Mouse (Mus musculus): ENCODE data around the gene Btbd9. TPM values are rescaled to one million over a fixed set of nuclear protein-coding genes. Genes with fewer than 3 reads are reported as not detected.

The Btbd9 gene
- polyA plus RNA-seq, 1 experiment: 21.6 TPM

DNA sequence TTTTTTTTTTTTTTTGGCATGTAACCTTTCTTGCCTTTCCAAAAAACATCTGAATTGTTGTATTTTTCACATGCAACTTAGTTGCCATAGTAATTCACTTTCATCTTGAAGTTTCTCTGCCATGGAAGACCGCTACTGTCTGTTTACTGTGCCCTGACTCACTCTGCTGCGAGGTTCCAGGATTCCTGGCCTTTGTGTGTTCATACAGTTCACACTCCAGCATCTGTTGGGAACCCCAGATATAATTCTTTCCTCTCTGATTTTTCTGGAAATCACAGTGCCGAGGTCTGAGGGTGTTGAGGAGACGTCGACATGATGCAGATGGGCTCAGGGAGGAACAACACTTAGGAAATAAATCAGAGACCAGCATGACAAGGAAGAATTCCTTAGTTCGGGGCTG is 283.6 kb downstream of the Btbd9 start:
- Histone ChIP-seq H3K9ac (ENCODE audit: low read depth, poor library complexity, severe bottlenecking) (no peak overlapping the region), H3K27ac (ENCODE audit: insufficient read depth, low read length) (no peak overlapping the region), H3K4me1 (ENCODE audit: control insufficient read depth, insufficient read depth, low read length) (no peaks in the 10 kb centered on the region), H3K36me3 (ENCODE audit: control insufficient read depth, insufficient read depth, low read length, poor library complexity, severe bottlenecking) (no peaks in the 10 kb centered on the region), H3K9me3 (replicated peaks; ENCODE audit: control insufficient read depth, insufficient read depth, low read length, poor library complexity, severe bottlenecking) (no peaks in the 10 kb centered on the region), H3K27me3 (ENCODE audit: control insufficient read depth, insufficient read depth, low read length, poor library complexity, severe bottlenecking) (no peaks in the 10 kb centered on the region), H3K4me3 (ENCODE audit: low read depth, low read length) (no peak overlapping the region)
- no peak for TF ChIP-seq POLR2A (IDR thresholded peaks at IDR 0.05; ENCODE audit: insufficient read depth, low read length)
- TF ChIP-seq EP300 (IDR thresholded peaks at IDR 0.05; ENCODE audit: insufficient read depth, low read depth, low read length): no peak
- TF ChIP-seq CTCF (IDR thresholded peaks at IDR 0.05; ENCODE audit: low read depth, low read length): no peak

DNA sequence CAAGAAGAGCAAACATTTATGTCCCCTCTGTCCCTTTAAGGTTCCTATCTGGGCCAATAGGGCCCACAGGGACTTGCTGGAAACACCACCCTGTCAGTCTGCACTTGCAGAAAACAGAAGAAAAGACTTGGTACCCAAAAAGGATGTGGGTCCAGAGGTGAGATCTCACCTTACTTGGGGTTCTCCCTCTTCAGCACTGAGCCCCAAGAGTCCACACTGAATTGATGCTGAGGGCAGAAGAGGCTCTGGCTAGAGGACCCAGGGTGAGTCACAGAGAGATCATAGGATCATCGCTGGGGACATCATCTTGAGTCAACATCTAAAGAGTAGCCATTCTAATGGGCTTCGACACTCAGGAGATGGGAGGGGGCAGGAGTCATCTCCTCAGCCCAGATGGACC is 290.6 kb downstream of the Btbd9 start:
- H3K4me1 ChIP-seq (ENCODE audit: control insufficient read depth, insufficient read depth, low read length): no peaks in the 10 kb centered on the region
- no peaks in the 10 kb centered on the region for H3K9me3 ChIP-seq (replicated peaks; ENCODE audit: control insufficient read depth, insufficient read depth, low read length, poor library complexity, severe bottlenecking)
- no peak overlapping the region for H3K9ac ChIP-seq (ENCODE audit: low read depth, poor library complexity, severe bottlenecking)
- no peaks in the 10 kb centered on the region for H3K36me3 ChIP-seq (ENCODE audit: control insufficient read depth, insufficient read depth, low read length, poor library complexity, severe bottlenecking)
- H3K27me3 ChIP-seq (ENCODE audit: control insufficient read depth, insufficient read depth, low read length, poor library complexity, severe bottlenecking): no peaks in the 10 kb centered on the region
- H3K4me3 ChIP-seq (ENCODE audit: low read depth, low read length): no peak overlapping the region
- TF ChIP-seq CTCF (IDR thresholded peaks at IDR 0.05; ENCODE audit: low read depth, low read length): no peak
- no peak for TF ChIP-seq EP300 (IDR thresholded peaks at IDR 0.05; ENCODE audit: insufficient read depth, low read depth, low read length)
- TF ChIP-seq POLR2A (IDR thresholded peaks at IDR 0.05; ENCODE audit: insufficient read depth, low read length): no peak
- H3K27ac ChIP-seq (ENCODE audit: insufficient read depth, low read length): no peak overlapping the region

DNA sequence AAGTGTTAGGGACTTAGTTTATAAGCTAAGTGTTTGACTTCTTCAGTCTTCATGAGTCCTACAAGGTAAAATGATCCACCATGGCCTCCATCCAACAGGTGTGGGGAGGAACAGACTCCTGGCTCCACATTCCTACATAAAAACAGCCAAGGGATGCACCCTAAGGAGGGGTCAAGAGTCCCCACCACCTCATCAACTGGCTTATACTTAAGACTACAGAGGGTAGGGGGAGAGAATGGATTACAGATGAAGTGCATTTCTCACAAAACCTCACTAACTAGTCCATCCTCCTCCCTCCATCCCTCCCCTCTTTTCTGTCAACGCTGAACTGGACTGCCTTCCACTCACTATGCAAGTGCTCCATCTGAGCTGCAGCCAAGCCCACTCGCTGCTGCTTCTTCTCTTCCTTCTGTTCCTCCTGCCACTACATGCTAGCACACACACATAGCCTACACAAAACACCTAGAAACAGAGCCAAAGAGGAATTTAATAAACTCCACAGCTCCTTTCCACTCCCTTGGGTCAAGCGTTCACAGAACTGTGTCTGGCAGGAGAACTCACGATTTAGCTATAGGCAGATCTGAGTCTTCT is 292.7 kb downstream of the Btbd9 start:
- Histone ChIP-seq H3K27me3 (ENCODE audit: control insufficient read depth, insufficient read depth, low read length, poor library complexity, severe bottlenecking) (no peaks in the 10 kb centered on the region), H3K9me3 (replicated peaks; ENCODE audit: control insufficient read depth, insufficient read depth, low read length, poor library complexity, severe bottlenecking) (no peaks in the 10 kb centered on the region), H3K9ac (ENCODE audit: low read depth, poor library complexity, severe bottlenecking) (no peak overlapping the region), H3K4me1 (ENCODE audit: control insufficient read depth, insufficient read depth, low read length) (no peaks in the 10 kb centered on the region), H3K36me3 (ENCODE audit: control insufficient read depth, insufficient read depth, low read length, poor library complexity, severe bottlenecking) (no peaks in the 10 kb centered on the region), H3K4me3 (ENCODE audit: low read depth, low read length) (no peak overlapping the region), H3K27ac (ENCODE audit: insufficient read depth, low read length) (no peak overlapping the region)
- no peak for TF ChIP-seq CTCF (IDR thresholded peaks at IDR 0.05; ENCODE audit: low read depth, low read length)
- TF ChIP-seq POLR2A (IDR thresholded peaks at IDR 0.05; ENCODE audit: insufficient read depth, low read length): no peak
- TF ChIP-seq EP300 (IDR thresholded peaks at IDR 0.05; ENCODE audit: insufficient read depth, low read depth, low read length): no peak

DNA sequence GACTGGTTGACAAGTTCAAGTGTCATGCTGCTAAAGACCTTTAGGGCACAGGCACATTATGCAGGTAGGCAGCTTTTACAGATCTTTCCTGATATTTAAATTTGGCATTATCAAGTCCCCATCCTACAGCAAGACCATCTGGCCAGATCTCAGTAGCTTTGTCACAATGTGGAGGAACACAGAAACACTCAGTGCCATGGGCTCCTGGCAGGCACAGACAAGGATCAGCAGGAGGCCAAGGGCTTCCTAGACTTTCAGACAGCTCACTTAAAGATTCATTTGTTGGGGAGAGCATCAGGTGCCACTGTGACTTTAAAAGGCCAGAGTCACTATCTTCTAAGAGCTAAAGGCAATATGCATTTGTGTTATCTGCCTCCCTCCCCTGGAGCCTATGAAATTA is 293.3 kb downstream of the Btbd9 start:
- no peak overlapping the region for H3K27ac ChIP-seq (ENCODE audit: insufficient read depth, low read length)
- no peaks in the 10 kb centered on the region for H3K36me3 ChIP-seq (ENCODE audit: control insufficient read depth, insufficient read depth, low read length, poor library complexity, severe bottlenecking)
- H3K4me3 ChIP-seq (ENCODE audit: low read depth, low read length): no peak overlapping the region
- H3K9ac ChIP-seq (ENCODE audit: low read depth, poor library complexity, severe bottlenecking): no peak overlapping the region
- no peak for TF ChIP-seq POLR2A (IDR thresholded peaks at IDR 0.05; ENCODE audit: insufficient read depth, low read length)
- no peaks in the 10 kb centered on the region for H3K9me3 ChIP-seq (replicated peaks; ENCODE audit: control insufficient read depth, insufficient read depth, low read length, poor library complexity, severe bottlenecking)
- no peaks in the 10 kb centered on the region for H3K27me3 ChIP-seq (ENCODE audit: control insufficient read depth, insufficient read depth, low read length, poor library complexity, severe bottlenecking)
- no peaks in the 10 kb centered on the region for H3K4me1 ChIP-seq (ENCODE audit: control insufficient read depth, insufficient read depth, low read length)

DNA sequence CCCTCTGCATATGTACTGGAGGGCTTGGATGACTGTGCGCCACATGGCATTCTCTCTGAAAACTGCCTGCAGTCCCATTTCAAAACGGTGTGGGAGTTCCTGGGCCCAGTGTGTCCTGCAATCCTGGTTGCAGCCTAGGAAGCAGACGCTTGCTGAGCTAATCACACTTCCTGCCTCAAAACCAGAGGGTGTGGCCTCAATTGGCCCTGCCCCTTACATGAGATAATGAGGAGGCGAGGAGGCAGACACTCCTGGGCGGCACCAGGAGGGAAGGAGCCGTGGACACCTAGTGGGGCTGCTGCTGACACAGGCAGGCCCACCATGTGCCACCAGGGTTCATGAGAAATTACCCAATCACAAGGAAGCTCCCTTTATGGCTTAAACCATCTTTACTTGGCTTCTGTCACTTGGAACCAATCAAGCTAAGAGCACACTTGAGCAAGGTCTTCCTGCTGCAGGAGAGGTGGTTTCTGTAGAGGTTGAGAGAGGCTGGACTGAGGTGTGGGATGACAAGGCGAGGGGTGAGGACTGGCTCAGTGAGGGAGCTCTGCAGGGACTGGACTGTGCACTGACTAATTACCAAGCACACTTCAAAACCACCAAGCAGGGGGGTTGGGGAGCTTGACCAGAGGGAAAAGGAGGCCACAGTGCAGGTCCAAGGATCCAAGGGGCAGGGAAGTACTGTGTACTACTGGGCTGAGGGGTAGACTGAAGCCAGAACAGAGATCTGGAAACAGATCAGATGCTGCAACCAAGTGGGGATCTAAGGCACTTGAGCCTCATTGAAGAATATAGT is 295.8 kb downstream of the Btbd9 start:
- H3K9me3 ChIP-seq (replicated peaks; ENCODE audit: control insufficient read depth, insufficient read depth, low read length, poor library complexity, severe bottlenecking): no peaks in the 10 kb centered on the region
- no peaks in the 10 kb centered on the region for H3K4me1 ChIP-seq (ENCODE audit: control insufficient read depth, insufficient read depth, low read length)

DNA sequence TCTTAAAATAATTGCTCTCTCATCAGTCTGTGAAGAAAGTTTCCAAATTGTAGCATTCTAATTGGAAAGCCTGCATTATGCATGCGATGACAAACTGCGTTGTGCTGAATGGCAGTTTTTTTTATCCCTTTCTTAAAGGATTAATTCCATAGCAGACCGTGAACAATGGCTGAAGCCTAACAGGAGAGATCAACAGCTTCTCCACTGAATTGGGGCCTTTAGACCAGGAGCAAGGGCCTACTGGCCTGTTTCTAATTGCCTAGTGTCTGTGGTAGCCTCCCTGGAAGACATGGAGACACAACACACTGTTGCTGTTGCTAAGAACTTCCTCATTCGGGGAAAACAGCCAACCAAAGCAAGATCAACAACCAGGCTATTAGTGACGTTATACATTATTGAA is 296.6 kb downstream of the Btbd9 start:
- Histone ChIP-seq H3K36me3 (ENCODE audit: control insufficient read depth, insufficient read depth, low read length, poor library complexity, severe bottlenecking) (no peaks in the 10 kb centered on the region), H3K4me1 (ENCODE audit: control insufficient read depth, insufficient read depth, low read length) (no peaks in the 10 kb centered on the region), H3K4me3 (ENCODE audit: low read depth, low read length) (no peak overlapping the region), H3K27ac (ENCODE audit: insufficient read depth, low read length) (no peak overlapping the region), H3K9ac (ENCODE audit: low read depth, poor library complexity, severe bottlenecking) (no peak overlapping the region), H3K9me3 (replicated peaks; ENCODE audit: control insufficient read depth, insufficient read depth, low read length, poor library complexity, severe bottlenecking) (no peaks in the 10 kb centered on the region), H3K27me3 (ENCODE audit: control insufficient read depth, insufficient read depth, low read length, poor library complexity, severe bottlenecking) (no peaks in the 10 kb centered on the region)
- TF ChIP-seq CTCF (IDR thresholded peaks at IDR 0.05; ENCODE audit: low read depth, low read length) (no peak), POLR2A (IDR thresholded peaks at IDR 0.05; ENCODE audit: insufficient read depth, low read length) (no peak)

More for the DNA sequence above, 295.8 kb downstream of the Btbd9 start:
- H3K9ac ChIP-seq (ENCODE audit: low read depth, poor library complexity, severe bottlenecking): no peak overlapping the region
- H3K4me3 ChIP-seq (ENCODE audit: low read depth, low read length): no peak overlapping the region
- H3K27me3 ChIP-seq (ENCODE audit: control insufficient read depth, insufficient read depth, low read length, poor library complexity, severe bottlenecking): no peaks in the 10 kb centered on the region
- TF ChIP-seq CTCF (IDR thresholded peaks at IDR 0.05; ENCODE audit: low read depth, low read length) (no peak), POLR2A (IDR thresholded peaks at IDR 0.05; ENCODE audit: insufficient read depth, low read length) (no peak), EP300 (IDR thresholded peaks at IDR 0.05; ENCODE audit: insufficient read depth, low read depth, low read length) (no peak)
- no peak overlapping the region for H3K27ac ChIP-seq (ENCODE audit: insufficient read depth, low read length)
- no peaks in the 10 kb centered on the region for H3K36me3 ChIP-seq (ENCODE audit: control insufficient read depth, insufficient read depth, low read length, poor library complexity, severe bottlenecking)
